Mouse (Mus musculus) kidney, adult 2 months (tissue): Measurements from ENCODE around the gene Hist2h4. TPM values are rescaled to one million over a fixed set of nuclear protein-coding genes. Genes with fewer than 3 reads are reported as not detected.
"Not testable (repeated sequence)": the region's sequence is repeated elsewhere in the genome, so short reads cannot be mapped to it uniquely, and the experiment has no call there.

Source experiments
- DNase-seq: peaks from one replicate; pipeline ENCODE4 v3.0.0; 2021
- H3K27ac ChIP-seq: fragments of 200-500 bp; 2 replicates; pipeline ENCODE4 v1.5.1; 2012; ENCODE audit warnings: low read depth, low read length, control low read depth, inconsistent platforms; ENCODE audit not compliant: insufficient read depth
- H3K27me3 ChIP-seq: fragments of 200-500 bp; replicated peaks from 2 replicates; pipeline ENCODE4 v1.6.1; 2012; ENCODE audit warnings: mild to moderate bottlenecking, moderate library complexity, low read length, inconsistent platforms; ENCODE audit not compliant: control insufficient read depth, insufficient read depth
- H3K36me3 ChIP-seq: fragments of 200-500 bp; 2 replicates; pipeline ENCODE4 v1.6.1; 2012; ENCODE audit warnings: mild to moderate bottlenecking, moderate library complexity, low read length, inconsistent platforms; ENCODE audit not compliant: control insufficient read depth, insufficient read depth
- H3K4me1 ChIP-seq: fragments of 200-500 bp; 2 replicates; pipeline ENCODE4 v1.6.1; 2011; ENCODE audit warnings: low read length; ENCODE audit not compliant: control insufficient read depth, insufficient read depth
- H3K4me3 ChIP-seq: fragments of 200-500 bp; 2 replicates; pipeline ENCODE4 v1.5.1; 2011; ENCODE audit warnings: mild to moderate bottlenecking, low read depth, low read length, control low read depth; ENCODE audit not compliant: insufficient read depth
- CTCF ChIP-seq: fragments of 200-500 bp; conservative IDR thresholded peaks from 2 replicates; pipeline ENCODE4 v1.5.1; 2011; ENCODE audit warnings: low read depth, mild to moderate bottlenecking, control low read depth, low read length, moderate library complexity, mixed read lengths; ENCODE audit not compliant: insufficient read depth, insufficient read length
- POLR2A ChIP-seq: fragments of 200-500 bp; IDR thresholded peaks from one replicate; pipeline ENCODE4 v1.6.1; 2011; ENCODE audit warnings: low read depth, low read length, control low read depth
- WGBS: fragments of 180-500 bp; shearing (Covaris S2); methylation state at CpG from one replicate; pipeline ENCODE4 v1.1.7; 2018; 5-methylcytosine and 5-hydroxymethylcytosine counted together
- polyA plus RNA-seq: library from polyadenylated mRNA; depleted of rRNA; stranded (reverse); fragments of >200 nt; gene quantifications from 2 replicates; pipeline ENCODE4 v1.2.3, GENCODE M21; 2012

Hist2h4 gene
- polyA plus RNA-seq, 1 experiment: 1.5 TPM

DNA sequence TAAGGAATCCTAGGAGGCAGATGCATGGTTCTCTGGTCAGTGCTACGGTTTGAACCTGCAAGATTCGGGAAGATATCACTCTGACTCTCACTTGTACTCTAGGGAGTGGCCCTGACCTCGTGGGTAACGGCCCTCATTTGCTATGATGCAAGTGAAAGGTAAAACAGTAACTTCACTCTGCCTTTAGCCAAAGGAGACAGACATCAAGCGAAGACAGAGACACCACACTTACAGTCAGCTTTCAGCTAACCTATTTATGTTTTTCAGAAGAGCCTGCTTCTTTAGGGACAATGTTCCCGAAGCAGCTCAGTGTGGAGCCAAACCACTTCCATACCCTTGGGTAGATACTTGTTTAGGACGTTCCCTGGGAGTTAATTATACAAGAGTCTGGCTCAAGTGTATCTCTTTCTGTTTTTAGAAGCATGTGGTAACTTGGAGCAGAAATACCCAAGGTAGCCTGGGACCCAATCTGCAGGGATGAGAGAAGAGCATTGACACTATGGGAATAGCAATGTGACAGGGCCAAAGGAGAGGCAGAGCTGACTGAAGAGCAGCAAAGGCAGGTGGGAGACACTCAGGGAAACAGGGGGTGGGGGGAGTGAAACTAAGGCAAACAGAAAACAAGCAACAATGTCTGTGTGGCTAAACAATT lies 19.1 kb downstream of the Hist2h4 start:
- peaks cover 10% of the 10 kb centered on the region; the same call in 1 of the 2 replicates for H3K4me1 ChIP-seq
- peak overlapping the region; percentile 53 for H3K27ac ChIP-seq
- H3K27me3 ChIP-seq: no peaks in the 10 kb centered on the region
- 56% methylated on average over 7 of the region's 7 CpGs for WGBS
- peak; percentile 68 for DNase-seq
- TF ChIP-seq POLR2A (no peak), CTCF (no peak)
- H3K4me3 ChIP-seq: no peak overlapping the region
- H3K36me3 ChIP-seq: no peaks in the 10 kb centered on the region

DNA sequence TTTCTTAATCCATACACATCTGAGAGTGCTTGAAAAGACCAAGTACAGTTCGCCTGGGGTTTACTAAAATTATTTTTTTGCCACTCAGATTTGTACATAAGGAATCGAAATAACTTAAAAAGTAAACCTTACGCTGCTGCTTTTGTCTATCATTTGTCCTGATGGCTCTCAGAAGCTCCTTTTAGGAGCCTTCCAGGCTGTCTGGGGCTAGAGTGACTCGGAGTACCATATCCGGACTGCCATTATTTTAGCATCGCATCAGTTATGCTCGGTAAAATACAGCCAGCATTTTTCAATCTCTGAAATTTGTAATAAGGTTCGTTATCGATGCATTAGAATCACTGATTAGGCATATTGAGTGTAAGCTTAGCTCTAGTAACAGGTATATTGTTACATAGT lies 22.3 kb downstream of the Hist2h4 start:
- TF ChIP-seq CTCF (no peak), POLR2A (no peak)
- no peaks in the 10 kb centered on the region for H3K36me3 ChIP-seq
- peaks cover 10% of the 10 kb centered on the region; the same call in 1 of the 2 replicates for H3K4me1 ChIP-seq
- DNase-seq: peak; percentile 9
- H3K27ac ChIP-seq: no peak overlapping the region
- H3K27me3 ChIP-seq: no peaks in the 10 kb centered on the region
- 81% methylated on average over 9 of the region's 9 CpGs for WGBS
- H3K4me3 ChIP-seq: no peak overlapping the region

DNA sequence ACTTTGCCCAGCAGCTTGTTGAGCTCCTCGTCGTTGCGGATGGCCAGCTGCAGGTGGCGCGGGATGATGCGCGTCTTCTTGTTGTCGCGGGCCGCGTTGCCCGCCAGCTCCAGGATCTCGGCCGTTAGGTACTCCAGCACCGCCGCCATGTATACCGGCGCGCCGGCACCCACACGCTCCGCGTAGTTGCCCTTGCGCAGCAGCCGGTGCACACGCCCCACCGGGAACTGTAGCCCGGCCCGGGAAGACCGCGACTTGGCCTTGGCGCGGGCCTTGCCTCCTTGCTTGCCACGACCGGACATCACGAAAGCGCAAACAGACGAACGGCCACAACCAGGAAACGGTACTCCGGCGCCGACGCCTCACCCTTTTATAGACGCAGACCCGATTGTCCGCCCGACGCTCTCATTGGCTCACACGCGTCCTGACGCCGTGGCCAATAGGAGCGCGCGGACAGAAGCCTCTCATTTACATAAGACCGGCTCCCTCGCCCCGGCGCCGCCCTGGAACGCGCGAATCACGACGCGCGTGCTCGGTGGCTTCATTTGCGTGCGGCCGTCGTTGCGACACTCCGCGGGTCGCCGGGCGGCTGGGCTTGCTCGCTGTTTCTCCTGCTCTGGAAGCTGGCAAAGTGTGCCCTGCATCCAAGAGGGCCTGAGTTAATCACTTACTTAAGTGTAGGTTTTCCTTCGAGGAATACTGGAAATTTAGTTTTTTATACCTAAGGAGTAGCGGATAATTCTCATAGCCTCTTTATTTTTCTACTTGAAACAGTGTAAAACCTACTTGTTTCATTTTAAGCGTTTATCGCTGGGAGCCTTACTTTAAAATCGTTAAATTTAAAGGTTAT lies 22.9 kb downstream of the Hist2h4 start, which contains the start of gene Hist2h2aa2:
Gene Hist2h2aa2 (minus strand): TSS at position 328 of the 850 bp plus-strand sequence.
- peak within 1 kb of the TSS; percentile 86 for H3K27ac ChIP-seq

DNA sequence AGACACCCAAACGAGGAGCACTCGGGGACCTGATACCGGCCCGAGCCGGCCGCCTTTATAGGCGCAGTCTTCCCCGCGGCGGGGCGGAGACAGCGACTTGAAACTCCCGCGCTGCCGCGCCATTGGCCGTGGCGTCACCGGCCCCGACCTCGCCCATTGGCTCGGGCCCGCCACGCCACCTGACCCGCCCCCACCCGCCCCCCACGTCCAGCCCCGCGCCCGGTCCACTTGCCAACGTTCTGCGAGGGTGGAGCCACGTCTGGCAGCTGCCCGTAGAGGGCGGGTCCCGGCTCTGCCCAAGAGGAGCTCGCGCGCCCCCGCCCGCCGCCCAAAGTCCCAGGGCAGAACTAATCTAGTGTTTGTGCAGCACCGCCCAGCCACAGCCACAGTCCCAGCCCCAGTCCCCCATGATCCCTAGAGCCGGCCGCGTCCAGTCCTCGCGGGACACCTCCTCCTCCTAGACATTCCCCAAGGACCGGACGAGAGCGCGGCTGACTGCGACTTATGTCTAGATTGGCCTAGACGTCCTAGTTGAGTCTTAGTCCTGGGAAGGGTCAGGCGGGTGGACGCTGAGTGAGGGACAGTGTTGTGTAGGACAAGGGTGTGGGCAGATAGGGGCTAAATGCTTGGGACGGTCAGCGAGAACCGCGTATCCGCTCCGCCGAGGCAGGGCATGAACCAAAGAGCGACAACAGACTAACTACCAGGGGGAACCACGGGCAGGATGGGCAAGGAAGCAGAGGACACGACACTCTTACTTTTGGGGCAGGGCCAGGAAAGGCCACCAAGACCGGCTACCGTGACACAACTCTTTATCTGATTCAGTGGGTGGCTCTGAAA lies 23.9 kb downstream of the Hist2h4 start, which contains the start of gene Hist2h3c2:
Gene Hist2h3c2 (minus strand): TSS at position 174 of the 840 bp plus-strand sequence.
- peak; percentile 73 for DNase-seq
- not testable (repeated sequence) for H3K4me1 ChIP-seq, H3K27me3 ChIP-seq, H3K36me3 ChIP-seq
- H3K4me3 ChIP-seq: peak within 1 kb of the TSS; percentile 65
- H3K27ac ChIP-seq: peak within 1 kb of the TSS; percentile 86
- WGBS: 3% methylated on average over 22 of the region's 68 CpGs

More for the DNA sequence above, 22.9 kb downstream of the Hist2h4 start, which contains the start of gene Hist2h2aa2:
- peak; percentile 27 for TF ChIP-seq POLR2A
- not testable (repeated sequence) for H3K36me3 ChIP-seq, H3K27me3 ChIP-seq
- DNase-seq: peak; percentile 99
- H3K4me3 ChIP-seq: peak within 1 kb of the TSS; percentile 65
- H3K4me1 ChIP-seq: peaks cover 10% of the 10 kb centered on the region; the same call in 1 of the 2 replicates
- WGBS: 2% methylated on average over 44 of the region's 85 CpGs

DNA sequence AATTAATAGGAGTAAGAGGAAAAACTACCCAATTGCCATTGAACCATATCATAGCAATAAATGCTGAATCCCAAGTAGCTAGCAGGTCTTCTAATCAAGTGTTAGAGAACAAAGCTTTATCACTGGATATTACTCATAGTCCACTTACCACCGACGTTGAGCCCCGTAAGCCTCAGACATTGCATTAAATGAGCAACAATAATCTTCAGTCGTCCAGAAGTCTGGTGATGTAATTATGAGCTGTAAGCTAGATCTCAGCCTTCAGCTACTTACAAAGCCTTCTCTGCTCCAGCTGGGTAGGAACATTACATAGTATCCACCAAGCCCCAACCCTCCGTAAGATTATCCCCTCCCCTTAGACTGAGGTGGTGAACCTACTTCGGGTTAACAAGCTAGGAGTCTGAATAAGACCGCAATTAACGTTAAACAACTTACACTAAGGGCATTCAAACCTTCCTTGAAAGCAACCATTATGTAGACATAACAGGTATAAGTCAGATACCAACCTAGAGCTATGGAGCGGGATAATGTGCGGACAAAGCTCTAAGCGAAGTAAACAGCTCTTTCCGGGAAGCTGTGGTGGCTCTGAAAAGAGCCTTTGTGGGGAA lies 25.1 kb downstream of the Hist2h4 start:
- no peak for DNase-seq
- no peak overlapping the region for H3K4me3 ChIP-seq

DNA sequence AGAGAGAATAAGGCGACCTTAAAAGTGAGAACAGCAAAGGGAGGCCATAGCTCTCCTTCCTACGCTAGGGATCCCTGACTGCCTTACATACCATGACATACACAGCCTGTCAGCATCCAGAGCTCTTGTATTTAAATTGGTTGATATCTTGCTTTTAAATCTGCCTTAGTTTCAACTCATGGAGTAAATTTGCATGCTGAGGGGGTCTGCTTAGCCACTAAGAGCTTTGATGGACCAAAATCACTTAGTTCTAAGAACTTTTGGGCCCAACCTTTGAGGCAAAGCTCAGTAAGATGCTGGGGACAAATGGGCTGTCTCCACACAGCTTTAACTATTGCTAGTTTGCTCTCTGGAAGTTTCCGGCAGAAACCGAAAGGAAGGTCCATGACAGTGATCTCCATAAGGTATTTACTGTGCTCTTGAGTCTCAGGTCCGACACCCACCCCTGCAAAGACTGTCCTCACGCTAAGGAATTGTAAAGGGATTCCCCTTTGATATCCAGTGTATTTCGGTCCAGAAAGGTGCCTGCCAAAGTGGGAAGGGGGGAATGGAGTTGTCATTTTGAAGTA lies 25.7 kb downstream of the Hist2h4 start:
- WGBS: 79% methylated on average over 7 of the region's 7 CpGs
- Histone ChIP-seq H3K27ac (no peak overlapping the region), H3K27me3 (no peaks in the 10 kb centered on the region), H3K4me1 (peaks cover 3% of the 10 kb centered on the region; the same call in 1 of the 2 replicates), H3K4me3 (no peak overlapping the region), H3K36me3 (no peaks in the 10 kb centered on the region)
- no peak for DNase-seq
- TF ChIP-seq CTCF: no peak
- TF ChIP-seq POLR2A: no peak

More for the DNA sequence above, 25.1 kb downstream of the Hist2h4 start:
- Histone ChIP-seq H3K4me1 (peaks cover 3% of the 10 kb centered on the region; the same call in 1 of the 2 replicates), H3K36me3 (no peaks in the 10 kb centered on the region), H3K27ac (no peak overlapping the region), H3K27me3 (no peaks in the 10 kb centered on the region)
- WGBS: 24% methylated on average over 12 of the region's 12 CpGs
- TF ChIP-seq CTCF: no peak
